Mouse (Mus musculus) gastrocnemius, adult 8-10 months (tissue): ENCODE measurements at regions not wholly inside any gene's neighbourhood (a gene's known extent, or its start where the extent isn't known, plus 50 kb on each side); places are given as distances from the start of the nearest gene placed in this dataset.

Experiments used
- DNase-seq, 2 experiments: peaks; one replicate each; pipeline ENCODE4 v3.0.0; 2022; ENCODE audit warnings: low spot score in 2 of 2

- no peak for DNase-seq
These were observed 415.9 kb upstream of the Rarb start for GRCm38 (mm10) chr14:17234898-17235297.

DNA sequence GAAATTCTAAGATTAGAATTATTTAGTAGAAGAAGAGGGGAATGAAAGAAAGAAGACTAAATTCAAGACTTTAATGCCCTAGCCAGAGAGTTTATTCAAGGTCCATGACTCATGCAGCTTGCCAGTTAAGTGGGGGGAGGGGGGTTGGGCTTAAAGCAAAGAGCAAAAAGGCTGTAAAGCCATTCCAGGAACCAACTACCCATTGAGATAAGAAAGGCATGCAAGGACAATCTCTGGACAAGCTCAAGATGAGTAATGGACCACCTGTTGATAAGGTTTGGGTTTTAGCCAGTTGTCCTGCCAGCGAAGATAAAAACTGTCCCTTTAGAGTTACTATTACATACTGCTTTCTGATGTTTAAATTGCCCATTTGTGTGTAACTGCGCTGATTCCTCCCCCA, 392.5 kb upstream of the Rarb start:
- no peak for DNase-seq

DNA sequence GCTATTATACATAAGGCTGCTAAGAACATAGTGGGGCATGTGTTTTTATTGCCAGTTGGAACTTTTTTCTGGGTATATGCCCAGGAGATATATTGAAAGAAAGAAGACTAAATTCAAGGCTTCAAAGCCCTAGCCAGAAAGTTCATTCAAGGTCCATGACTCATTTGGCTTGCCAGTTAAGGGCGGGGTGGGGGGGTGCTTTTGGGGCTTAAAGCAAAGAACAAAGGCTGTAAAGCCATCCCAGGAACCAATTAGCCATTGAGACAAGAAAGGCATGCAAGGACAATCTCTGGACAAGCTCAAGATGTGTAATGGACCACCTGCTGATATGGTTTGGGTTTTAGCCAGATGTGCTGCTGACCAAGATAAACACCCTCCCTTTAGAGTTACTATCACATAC, 386.7 kb upstream of the Rarb start:
- no peak for DNase-seq

DNA sequence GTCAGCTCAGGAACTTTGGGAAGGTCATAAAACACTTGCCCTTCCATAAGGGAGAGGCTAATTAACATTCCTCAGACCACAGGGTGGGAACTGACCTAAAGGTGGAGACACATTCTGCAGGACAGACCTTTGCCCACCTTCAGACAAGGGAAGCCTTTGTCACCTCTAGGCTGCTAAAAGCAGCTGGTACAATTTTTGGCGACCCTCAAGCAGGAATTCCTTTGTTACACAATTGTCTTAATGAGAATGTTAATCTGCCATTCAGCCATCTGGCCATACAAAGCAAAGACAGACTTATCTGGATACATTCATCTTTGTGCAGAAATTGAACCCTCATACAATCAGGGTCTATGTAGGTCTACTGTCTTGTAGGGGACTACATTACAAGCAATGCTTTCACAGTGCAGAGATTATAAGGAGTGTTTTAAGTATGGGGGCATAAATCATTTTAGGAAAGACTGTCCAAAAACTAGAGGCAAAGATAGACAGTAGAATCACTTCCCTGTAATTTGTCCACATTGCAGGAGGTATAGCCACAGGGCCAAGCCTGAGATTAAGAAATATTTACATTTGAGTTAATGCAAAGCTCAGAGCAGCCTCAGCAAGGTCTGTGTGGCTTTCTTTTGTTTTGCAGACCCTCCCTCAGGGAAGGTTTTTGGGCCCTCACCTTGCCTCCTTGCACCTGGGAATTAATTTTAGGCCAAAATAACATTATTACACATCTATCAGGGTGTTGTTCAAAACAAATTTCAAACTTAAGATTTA, 384.5 kb upstream of the Rarb start:
- DNase-seq, result no peak

DNA sequence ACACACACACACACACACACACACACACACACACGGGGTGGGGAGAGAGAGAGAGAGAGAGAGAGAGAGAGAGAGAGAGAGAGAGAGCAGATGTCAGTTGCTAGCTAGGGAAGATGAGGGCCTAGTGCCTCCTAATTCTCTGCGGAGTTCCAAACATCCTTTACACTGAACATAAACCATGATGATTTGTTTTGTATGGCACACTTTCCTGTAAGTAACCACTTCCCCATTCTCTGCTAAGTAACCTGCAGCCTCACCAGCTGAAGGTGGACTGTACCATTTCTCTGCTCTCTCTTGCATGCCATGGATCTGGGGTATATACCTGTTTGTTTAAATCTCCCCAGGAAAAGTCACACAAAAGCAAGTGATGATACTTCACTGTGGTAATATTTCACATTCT, 374.0 kb upstream of the Rarb start:
- DNase-seq, result no peak

DNA sequence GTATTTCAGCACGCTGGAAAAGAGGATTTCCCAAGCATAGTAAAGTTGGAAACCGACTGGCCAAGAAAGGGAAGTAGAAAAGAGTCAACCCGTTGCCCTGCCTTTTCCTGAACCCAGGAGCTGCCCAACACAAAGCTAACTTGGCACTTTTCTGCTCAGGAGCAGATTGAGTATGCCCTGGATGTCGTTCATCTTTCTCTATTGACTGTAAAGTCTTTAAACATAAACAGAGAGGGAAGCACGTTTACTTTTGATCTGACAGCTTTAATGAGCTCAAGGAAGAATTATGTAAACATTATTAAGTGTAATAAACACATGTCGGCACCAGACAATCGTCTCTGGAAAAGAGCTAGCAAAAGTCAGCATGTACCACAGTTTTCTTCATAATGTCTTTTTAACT, 354.3 kb upstream of the Rarb start:
- DNase-seq, result no peak

DNA sequence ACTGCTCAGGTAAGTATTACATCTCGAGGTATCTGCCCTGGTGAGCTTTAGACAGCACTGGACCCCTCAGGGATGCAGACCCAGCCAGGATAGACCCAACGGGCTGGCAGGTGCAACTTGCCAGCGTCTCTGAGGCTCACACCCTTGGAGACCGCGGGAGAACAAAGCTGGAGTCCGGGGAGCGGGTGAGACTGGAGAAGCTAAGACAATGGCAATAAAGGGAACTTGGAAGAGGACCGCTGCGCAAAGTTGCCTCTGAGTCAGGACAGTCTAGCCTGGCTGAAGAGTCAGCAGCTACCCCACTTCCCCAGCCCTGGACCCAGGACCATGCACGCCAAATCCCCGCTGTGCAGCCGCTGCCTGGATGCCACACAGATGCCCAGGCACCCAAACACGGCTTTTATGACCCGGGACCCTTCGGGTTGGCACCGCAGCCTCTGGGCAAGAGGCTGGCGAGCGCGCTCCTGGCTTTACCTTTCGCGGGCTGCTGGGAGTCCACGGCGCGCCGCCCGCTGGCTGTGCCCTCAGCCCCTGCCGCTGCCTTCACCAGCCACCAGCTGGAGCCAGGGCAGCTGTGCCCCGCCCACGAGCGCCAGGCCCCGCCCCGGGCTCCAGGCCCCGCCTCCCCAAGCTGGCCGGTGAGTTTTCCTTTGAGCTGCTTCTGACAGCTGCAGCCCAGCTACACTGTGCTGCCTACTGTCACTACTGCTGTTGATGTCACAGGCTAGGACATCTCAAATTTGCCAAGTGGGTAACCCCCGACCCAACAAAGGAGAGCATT, 353.6 kb upstream of the Rarb start:
- peak; percentile 20 to 28 for DNase-seq

DNA sequence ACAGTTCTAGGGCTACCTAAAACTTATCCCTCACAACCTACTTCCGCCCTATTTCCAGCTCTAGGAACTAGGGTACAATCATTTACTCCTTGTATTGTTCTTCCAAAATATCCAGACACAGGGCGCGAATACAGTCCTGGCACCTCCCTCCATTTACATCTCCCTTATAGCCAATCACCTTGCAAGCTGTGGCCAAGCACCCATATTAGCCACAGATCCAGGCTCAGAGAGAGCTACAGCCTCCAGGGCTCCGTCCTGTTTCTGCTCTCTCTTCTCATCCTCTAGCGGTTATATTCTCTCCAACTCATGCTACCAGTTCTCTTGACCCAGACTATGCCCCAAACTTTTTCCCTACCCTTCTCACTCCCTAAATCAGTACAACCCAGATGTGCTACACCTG, 352.9 kb upstream of the Rarb start:
- DNase-seq, result no peak

GRCm38 (mm10) chr14:17158324-17158723, 339.4 kb upstream of the Rarb start:
- no peak for DNase-seq

GRCm38 (mm10) chr14:17156402-17156954, 337.5 kb upstream of the Rarb start:
- DNase-seq, result no peak

DNA sequence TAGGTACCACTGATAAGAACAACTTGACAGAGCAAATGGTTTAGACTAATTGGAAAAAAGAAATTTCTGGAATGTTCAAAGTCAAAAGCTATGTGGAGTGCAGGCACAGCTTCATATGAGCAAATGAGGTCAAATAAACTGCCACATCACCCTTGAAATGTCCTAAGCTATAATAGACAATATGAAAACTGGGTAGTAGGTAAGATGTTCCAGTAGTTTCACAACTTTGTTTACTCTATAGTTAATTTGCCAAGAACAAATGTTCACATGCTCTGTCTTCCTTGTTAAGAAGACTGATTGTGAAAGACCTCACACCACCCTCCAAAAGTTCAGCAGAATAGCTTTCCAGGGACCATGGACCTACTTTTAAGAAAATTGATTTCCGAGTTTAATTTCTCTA, 301.7 kb upstream of the Rarb start:
- no peak for DNase-seq

GRCm38 (mm10) chr14:17106668-17107067, 287.7 kb upstream of the Rarb start:
- no peak for DNase-seq

DNA sequence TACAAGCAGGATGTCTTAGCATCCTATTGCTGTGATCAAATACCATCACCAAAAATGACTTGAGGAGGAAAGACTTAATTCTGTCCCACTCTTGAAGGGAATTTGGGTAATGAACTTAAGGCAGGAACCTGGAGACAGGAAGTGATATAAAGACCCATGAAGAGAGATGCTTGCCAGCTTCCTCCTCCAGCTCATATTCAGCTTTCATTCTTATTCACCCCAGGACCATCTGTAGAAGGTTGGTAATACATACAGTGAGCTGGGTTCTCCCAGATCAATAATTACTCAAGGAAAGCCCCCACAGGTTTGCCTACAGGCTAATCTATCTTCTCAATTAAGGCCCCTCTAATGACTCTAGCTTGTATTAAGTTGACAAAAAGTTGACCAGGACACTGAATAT, 283.5 kb upstream of the Rarb start:
- no peak for DNase-seq

DNA sequence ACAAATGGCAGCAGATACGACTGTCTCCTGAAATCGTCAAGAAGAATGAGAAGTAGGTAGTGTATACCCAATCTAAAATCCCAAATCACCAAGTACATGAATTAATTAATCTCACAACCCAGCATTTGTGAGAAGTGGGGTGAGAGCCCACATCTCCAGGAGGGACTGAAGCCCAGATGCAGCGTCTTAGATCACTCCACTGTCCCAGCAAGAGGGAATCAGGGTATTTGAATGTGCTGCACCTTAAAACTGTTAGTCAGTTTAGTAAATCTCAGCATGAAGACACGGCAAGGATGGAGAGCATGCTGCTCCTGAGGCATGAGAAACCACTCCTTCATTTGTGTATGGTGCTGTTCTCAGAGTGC, 271.6 kb upstream of the Rarb start:
- DNase-seq, result no peak

DNA sequence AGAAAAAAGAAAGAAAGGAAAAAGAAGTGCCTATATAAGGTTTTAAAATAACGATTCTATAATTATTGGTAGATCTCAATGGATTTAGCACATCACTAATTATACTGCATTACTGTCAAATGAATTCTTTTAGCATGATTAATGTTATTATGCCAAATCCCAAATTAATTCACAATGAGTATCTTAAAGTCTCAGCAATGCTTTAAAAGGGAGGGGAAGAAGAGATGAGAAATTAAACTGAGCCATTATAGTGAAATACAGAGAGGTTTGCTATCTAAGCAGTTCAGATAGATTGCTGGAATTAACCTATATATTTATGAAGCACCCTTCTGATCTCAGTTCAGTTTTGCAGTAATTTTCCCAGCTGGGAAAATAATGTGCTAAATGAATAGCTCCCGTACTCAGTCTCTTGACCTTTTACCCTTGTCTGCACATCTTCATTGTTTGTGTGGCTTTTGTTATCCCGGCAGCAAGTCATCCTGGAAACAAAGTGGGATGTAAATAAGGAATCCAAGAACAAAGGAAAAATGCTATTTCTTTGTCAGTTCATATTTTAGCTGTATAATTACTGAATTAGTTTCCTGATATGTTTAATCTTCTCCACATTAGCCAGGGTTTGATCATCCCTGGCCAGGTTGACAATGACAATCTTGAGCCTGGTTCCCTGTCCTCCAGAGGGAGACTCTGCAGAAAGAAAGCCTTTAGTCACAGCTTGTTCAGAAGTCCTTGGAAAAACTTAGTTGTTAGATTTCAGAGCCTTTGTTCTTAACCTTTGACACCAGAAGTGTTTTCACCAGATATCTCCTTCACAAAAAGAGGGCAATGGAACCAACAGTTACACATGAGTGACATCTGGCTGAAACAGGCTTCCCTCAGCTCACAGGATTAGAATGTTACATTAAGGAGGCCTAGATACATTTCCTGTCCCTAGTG, 270.9 kb upstream of the Rarb start:
- no peak for DNase-seq

DNA sequence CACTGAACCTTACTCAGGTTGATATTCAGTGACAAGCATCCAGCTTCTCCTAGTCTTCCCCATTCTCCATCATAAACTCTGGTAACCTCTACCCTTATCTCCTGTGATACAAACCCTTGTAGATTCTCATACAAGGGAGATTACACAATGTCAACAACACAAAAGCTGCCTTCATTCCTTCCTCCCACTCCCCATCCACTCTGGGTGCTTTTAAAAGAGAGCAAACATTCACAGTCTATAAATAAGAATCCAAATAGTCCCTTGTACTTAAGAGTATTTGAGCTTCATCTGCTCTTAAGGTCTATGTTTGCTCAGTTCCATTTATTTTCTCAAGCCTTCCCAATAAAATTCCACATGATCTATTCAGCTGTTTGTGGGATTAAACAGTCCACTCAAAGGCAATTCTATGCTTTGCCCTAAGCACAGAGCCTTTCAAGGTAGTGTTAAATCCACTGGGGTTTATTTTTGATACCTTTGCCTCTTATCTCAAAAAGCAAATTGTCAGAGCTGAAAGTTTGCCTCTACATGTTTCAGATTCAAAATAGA, 270.2 kb upstream of the Rarb start:
- DNase-seq, result no peak

GRCm38 (mm10) chr14:17087828-17088227, 268.9 kb upstream of the Rarb start:
- no peak for DNase-seq

DNA sequence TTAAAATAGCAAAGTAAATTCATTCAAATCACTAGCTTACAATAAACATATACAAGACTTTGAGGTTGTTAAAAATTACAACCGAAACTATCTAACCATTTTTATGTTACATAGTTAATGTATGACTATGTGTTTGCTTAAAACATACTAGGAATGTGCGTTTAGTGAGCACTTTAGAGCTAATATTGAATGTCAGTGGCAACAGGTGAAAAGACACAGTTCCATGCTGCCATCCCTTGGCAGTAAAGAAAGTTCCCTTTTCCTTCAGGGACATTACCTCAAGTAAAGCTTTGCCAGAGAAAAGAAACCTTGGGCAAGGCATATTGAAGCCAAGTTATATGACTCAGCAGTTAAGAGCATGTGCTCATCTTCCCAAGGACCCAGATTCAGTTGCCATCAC, 265.0 kb upstream of the Rarb start:
- DNase-seq, result no peak

DNA sequence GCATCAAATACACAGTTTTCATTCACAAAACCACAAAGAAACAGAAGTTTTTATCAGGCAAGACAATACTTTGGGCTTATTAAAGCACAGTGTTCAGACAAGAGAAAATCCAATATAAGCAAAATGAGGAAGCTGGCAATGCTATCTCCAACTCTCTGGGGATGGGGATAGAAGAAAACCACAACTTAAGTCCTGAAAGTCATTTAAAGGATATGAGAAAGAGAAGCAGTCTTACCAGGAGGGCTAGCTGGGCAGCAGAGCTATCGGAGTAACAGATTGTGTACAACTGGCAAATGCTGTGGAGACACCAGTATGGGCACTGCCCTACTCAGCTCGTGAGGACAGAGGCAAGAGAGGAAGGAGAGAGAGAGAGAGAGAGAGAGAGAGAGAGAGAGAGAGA, 262.9 kb upstream of the Rarb start:
- no peak for DNase-seq

- DNase-seq, result no peak
These were observed 260.6 kb upstream of the Rarb start for GRCm38 (mm10) chr14:17079513-17079912.

DNA sequence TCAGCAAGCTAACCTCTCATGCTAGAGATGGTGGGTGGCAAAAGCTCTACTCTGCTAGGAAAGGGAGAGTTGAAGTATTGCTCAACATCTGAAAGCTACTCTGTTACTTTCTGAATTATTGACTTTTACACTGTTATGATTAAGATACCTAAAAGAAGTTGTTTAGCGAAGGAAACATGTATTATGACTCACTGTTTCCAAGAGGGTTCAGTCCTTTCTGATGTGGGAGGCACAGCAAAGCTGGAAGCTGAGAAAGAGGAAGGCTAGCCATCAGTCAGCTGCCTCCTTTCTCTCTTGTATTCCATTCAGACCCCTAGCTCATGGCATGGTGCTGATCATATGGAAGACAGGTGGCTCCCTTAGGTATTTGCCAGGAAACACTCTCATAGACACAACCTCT, 242.4 kb upstream of the Rarb start:
- no peak for DNase-seq
